Mouse (Mus musculus) thymus, postnatal 14 days (tissue): ENCODE measurements around the gene Trim66.

Source experiments
- DNase-seq: peaks from one replicate; pipeline ENCODE4 v3.0.0; 2021

Gene Trim66

GRCm38 (mm10) chr7:109442739-109443138 is 65.2 kb downstream of the Trim66 start:
- no peak for DNase-seq

DNA sequence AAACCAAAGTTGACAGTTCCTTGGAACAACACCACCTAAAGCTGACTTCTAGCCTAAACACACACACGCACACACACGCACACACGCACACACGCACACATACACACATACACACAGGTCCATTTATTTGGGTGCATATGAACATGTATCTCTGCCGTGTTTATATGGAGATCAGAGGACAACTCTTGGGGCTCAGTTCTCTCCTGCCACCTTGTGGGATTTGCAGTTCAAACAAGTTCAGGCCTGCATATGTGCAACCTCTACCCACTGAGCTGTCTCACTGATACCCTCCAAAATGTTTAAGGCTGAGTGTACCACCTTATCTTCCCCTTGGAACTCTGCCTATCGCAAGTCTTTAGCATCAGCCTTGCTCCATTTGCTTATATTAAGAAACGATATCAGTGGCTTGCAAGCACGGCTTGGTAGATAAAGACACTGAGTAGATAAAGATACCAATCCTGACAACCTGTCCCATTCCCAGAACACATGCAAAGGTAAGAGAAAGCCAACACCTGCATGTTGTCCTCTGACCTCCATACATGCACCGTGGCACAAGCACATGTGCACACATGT is 67.2 kb downstream of the Trim66 start:
- DNase-seq: no peak

DNA sequence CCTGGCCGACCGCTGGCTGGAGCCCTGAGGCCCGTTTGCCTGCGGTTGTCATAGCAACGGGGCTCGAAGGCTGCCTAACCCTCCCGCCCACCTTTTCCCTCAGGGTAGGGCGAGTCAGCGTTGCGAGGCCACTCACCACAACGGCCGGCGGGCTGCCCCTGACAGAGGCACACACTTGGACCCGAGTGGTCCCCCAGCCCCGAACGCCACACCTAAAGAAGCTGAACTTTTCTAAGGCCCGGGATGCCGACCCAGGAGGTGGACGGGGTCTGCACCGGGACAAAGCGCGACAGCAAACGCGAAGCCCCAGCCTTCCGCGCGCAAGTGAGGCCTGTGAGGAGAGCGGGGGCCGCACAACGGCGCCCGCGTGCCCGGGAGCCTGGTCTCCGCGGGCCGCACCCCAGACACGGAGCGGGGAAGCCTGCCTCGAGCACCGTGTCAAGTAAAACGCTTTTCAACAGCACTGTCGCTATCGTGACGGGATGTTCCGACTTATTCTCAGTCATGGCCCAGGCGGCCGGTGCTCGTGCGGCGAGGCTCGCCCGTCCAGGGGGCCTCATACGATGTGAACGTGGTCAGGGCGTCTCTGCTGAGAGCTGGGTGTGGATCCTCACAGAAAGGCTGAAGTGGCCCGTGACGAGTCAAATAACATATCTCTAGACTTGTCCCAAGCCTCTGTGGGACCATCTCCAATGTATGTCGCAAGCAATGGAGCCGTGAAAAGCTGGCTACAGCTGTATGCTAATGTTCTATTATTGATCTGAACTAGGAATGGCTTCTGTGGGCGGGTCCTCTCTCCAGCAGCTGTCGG is 68.9 kb downstream of the Trim66 start, which contains the start of gene Stk33:
Gene Stk33, minus strand, starts transcription at position 301 of the 811 bp plus-strand sequence.
- DNase-seq: no peak

DNA sequence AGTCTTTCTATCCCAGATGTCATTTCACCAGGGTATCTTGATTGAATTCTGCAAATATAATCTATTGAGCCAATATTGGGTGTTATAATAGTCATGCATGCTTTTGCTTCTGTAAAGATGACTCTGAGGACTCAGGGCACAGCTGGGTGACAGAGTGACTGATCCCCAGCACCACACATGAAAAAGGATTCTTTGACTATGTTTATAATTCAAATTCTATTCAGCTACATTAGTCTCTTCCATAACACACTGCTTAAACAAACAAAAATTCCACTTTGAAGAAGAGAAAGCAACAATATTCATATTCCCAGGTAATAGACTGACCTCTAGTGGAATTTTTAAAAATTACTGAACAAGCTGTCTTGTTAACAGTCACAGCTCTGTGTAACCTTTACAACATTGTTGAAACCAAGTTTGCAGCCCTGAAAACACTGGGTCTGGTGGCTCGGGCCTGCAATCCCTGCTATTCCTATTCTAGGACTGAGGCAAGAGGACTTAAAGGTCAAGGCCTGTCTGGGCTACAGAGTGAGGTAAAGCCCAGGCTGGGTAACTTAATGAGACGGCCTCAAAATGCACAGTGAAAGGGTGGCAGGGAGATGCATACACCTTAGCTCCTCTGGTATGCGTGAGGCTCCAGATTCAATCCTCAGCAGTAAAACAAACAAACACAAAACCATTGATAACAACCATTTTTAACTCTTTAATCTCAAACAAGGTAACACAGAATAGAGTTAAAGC is 83.3 kb downstream of the Trim66 start:
- DNase-seq: no peak

DNA sequence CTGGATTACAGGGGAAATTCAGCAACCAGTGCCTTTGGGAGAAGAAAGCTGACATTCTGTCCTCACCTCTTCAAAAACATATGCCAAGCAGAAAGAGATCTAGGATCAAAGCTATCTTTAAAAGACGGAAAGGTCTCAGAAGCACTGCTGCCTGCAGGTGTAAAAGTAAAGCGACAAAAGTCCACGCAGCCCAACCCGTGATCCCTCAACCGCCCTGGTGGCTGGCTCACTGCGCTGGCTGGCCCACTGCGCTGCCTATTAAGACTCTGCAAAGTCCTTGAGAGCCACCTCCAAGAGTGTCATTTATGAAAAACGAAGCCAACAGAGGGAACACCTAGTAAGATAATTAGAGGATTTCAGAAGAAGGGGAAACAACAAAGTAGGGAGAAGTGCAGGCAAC is 85.1 kb downstream of the Trim66 start:
- DNase-seq: no peak

DNA sequence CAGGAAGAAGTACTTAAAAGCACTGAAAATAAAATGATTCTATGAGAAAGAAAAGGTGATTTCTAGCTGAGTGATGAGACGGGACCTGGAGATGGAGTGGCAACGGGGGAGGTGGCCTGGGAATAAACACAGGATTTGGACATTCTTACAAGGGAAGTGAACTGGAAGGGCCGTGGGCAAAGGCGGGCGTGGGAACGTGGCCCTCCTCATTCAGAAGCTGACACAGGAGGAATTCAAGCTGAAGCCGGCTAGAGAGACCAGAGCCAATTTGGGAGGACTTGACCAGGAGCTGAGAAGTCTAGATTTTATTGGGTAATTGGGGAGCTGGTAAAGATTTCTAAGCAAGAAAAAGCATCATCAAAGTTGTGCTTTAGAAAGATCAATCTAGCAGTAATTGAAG is 102.4 kb downstream of the Trim66 start:
- DNase-seq: no peak

- DNase-seq: no peak
Observed at GRCm38 (mm10) chr7:109399299-109399698, 108.6 kb downstream of the Trim66 start.
